Mouse (Mus musculus) midbrain, embryonic 13.5 days (tissue): Measurements from ENCODE around the gene Guf1. TPM values are rescaled to one million over a fixed set of nuclear protein-coding genes. Genes with fewer than 3 reads are reported as not detected.
A peak's percentile ranks its signal among the peaks of the same experiment; 100 is the strongest.

Source experiments
- ATAC-seq: fragments of 200-750 bp; cut with Nextera tagmentation; 2 replicates; pipeline ENCODE4 v1.8.0; 2017; ENCODE audit warnings: mild to moderate bottlenecking, moderate TSS enrichment, moderate library complexity
- H3K27ac ChIP-seq: fragments of 300-500 bp; sonication (generic); 2 replicates; pipeline ENCODE4 v1.5.1; 2015; ENCODE audit warnings: inconsistent platforms, mild to moderate bottlenecking, moderate library complexity
- H3K27me3 ChIP-seq: fragments of 300-500 bp; sonication (generic); 2 replicates; pipeline ENCODE4 v1.6.1; 2015; ENCODE audit warnings: mild to moderate bottlenecking, inconsistent platforms
- H3K36me3 ChIP-seq: fragments of 300-500 bp; sonication (generic); 2 replicates; pipeline ENCODE4 v1.6.1; 2015; ENCODE audit warnings: mild to moderate bottlenecking, inconsistent platforms
- H3K4me1 ChIP-seq: fragments of 300-500 bp; sonication (generic); replicated peaks from 2 replicates; pipeline ENCODE4 v1.6.1; 2015; ENCODE audit warnings: inconsistent platforms
- H3K4me2 ChIP-seq: fragments of 300-500 bp; sonication (generic); replicated peaks from 2 replicates; pipeline ENCODE4 v1.6.1; 2015; ENCODE audit warnings: moderate library complexity, mild to moderate bottlenecking, inconsistent platforms
- H3K4me3 ChIP-seq: fragments of 300-500 bp; sonication (generic); replicated peaks from 2 replicates; pipeline ENCODE4 v1.5.1; 2015; ENCODE audit warnings: mild to moderate bottlenecking, inconsistent platforms
- H3K9ac ChIP-seq: fragments of 300-500 bp; sonication (generic); replicated peaks from 2 replicates; pipeline ENCODE4 v1.6.1; 2015; ENCODE audit warnings: mild to moderate bottlenecking, inconsistent platforms
- H3K9me3 ChIP-seq: fragments of 300-500 bp; sonication (generic); 2 replicates; pipeline ENCODE4 v1.6.1; 2016; ENCODE audit warnings: mild to moderate bottlenecking, inconsistent platforms
- WGBS: fragments of 180-500 bp; shearing (Covaris S2); methylation state at CpG from one replicate; pipeline ENCODE4 v1.1.7; 2015; 5-methylcytosine and 5-hydroxymethylcytosine counted together
- polyA plus RNA-seq: library from polyadenylated mRNA; unstranded; fragments of >200 nt; fragmentation: Nextera tagmentation; extraction: Ambion mirVana; gene quantifications from 2 replicates; pipeline ENCODE4 v1.2.1, GENCODE M21; 2015

Gene Guf1
- 52.0 and 53.4 TPM in 2 replicates for polyA plus RNA-seq

GRCm38 (mm10) chr5:69556628-69557403, at the start of gene Guf1:
Gene Guf1 (plus strand): TSS chr5:69556923.
- H3K27ac ChIP-seq = peak within 1 kb of the TSS; percentile 93
- H3K27me3 ChIP-seq = no peaks in the 10 kb centered on the region
- peaks cover 7% of the 10 kb centered on the region for H3K4me1 ChIP-seq
- peaks cover 11% of the 10 kb centered on the region for H3K36me3 ChIP-seq
- H3K9me3 ChIP-seq = no peaks in the 10 kb centered on the region
- WGBS = 1% methylated on average over 72 of the region's 72 CpGs
- ATAC-seq = peak; percentile 97
- peak within 1 kb of the TSS; percentile 88 for H3K4me3 ChIP-seq
- peak within 1 kb of the TSS; percentile 64 for H3K4me2 ChIP-seq
- peak within 1 kb of the TSS; percentile 96 for H3K9ac ChIP-seq

DNA sequence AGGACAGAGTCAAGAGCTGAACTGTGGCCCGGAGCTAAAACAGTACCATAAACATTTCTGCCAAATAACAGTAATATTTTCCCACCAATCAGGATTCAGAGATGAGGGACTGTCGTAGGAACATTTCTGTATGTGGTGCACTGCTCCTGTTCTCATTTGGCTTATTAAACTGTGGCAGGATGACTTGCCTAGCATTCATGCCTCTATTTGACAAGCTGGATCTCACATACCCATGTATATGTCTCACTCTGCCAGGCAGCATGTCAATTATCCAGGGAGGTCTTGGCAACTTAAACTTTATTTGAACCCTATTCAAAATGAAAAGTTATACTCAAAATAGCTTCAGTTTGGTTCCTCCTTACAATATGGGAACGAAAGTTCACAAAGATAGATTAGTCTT, 49.7 kb upstream of the Guf1 start:
- no peaks in the 10 kb centered on the region for H3K36me3 ChIP-seq
- ATAC-seq = no peak
- WGBS = 88% methylated on average over 3 of the region's 3 CpGs

GRCm38 (mm10) chr5:69511631-69512030, 45.1 kb upstream of the Guf1 start:
- H3K9ac ChIP-seq = no peak overlapping the region
- no peak overlapping the region for H3K4me2 ChIP-seq
- no peaks in the 10 kb centered on the region for H3K4me1 ChIP-seq
- H3K4me3 ChIP-seq = no peak overlapping the region
- no peaks in the 10 kb centered on the region for H3K36me3 ChIP-seq
- H3K27me3 ChIP-seq = no peaks in the 10 kb centered on the region
- 60% methylated on average over 3 of the region's 3 CpGs for WGBS
- no peak for ATAC-seq
- no peaks in the 10 kb centered on the region for H3K9me3 ChIP-seq
- no peak overlapping the region for H3K27ac ChIP-seq

More for the DNA sequence above, 49.7 kb upstream of the Guf1 start:
- Histone ChIP-seq H3K4me3 (no peak overlapping the region), H3K4me1 (no peaks in the 10 kb centered on the region), H3K9me3 (no peaks in the 10 kb centered on the region), H3K27me3 (no peaks in the 10 kb centered on the region), H3K9ac (no peak overlapping the region), H3K4me2 (no peak overlapping the region), H3K27ac (no peak overlapping the region)

DNA sequence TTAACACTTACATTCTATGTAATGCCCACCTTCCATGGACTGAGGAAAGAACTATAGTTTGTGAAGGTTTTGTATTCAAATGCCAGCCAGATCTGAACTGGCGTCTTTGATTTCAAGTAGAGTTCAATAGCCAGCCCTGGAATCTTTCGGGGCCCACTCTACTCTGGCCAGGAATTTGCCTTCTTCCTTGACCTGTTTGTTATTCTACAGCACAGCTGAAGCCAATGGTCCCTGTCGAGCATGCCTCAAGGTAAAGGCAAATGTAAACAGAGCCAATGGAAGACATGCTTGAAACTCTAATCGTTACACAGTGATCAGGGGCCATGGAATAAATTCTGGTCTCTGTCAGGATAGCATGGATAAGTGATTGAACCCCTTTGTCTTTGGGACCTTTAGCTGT, 44.5 kb upstream of the Guf1 start:
- WGBS = 73% methylated on average over 4 of the region's 4 CpGs
- Histone ChIP-seq H3K4me1 (no peaks in the 10 kb centered on the region), H3K4me3 (no peak overlapping the region), H3K27ac (no peak overlapping the region), H3K36me3 (no peaks in the 10 kb centered on the region), H3K9ac (no peak overlapping the region), H3K9me3 (no peaks in the 10 kb centered on the region), H3K4me2 (no peak overlapping the region), H3K27me3 (no peaks in the 10 kb centered on the region)
- ATAC-seq = no peak

DNA sequence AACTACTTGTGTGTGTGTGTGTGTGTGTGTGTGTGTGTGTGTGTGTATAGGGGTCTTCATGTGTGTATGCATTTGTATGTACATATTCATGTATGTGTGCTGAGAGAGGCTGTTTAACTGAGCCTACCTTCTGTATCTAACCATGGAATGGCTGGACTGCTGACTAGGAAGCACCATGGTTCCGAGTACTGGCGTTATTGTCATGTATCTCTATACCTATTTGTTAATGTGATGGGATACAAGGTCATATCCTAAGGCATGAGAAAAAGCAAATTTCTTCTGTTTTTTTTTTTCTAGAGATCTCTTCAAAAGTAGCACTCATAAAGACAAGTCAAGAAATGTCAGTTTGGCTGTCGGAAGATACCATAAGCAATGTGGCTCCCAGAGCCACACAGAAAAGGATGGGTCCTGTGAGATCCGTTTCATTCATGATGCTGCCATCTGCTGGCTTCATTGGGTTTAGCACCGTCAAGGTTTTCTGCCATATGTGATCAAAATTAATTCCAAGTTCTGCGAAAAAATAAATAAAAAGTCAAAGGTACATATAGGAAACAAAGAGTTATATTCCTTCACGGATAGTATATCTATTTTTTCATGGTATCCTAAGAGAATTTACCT, 36.0 kb upstream of the Guf1 start:
- Histone ChIP-seq H3K4me2 (no peak overlapping the region), H3K9me3 (no peaks in the 10 kb centered on the region), H3K36me3 (no peaks in the 10 kb centered on the region), H3K9ac (no peak overlapping the region), H3K4me1 (no peaks in the 10 kb centered on the region), H3K4me3 (no peak overlapping the region), H3K27me3 (no peaks in the 10 kb centered on the region), H3K27ac (no peak overlapping the region)
- WGBS = 38% methylated on average over 7 of the region's 7 CpGs
- ATAC-seq = peak; percentile 56; the same call in 1 of the 2 replicates

GRCm38 (mm10) chr5:69522064-69522463, 34.7 kb upstream of the Guf1 start:
- no peak overlapping the region for H3K4me2 ChIP-seq
- no peak overlapping the region for H3K4me3 ChIP-seq
- no peak for ATAC-seq
- no peaks in the 10 kb centered on the region for H3K4me1 ChIP-seq
- H3K9me3 ChIP-seq = no peaks in the 10 kb centered on the region
- 77% methylated on average over 5 of the region's 5 CpGs for WGBS
- H3K9ac ChIP-seq = no peak overlapping the region
- no peak overlapping the region for H3K27ac ChIP-seq
- H3K36me3 ChIP-seq = no peaks in the 10 kb centered on the region
- no peaks in the 10 kb centered on the region for H3K27me3 ChIP-seq

DNA sequence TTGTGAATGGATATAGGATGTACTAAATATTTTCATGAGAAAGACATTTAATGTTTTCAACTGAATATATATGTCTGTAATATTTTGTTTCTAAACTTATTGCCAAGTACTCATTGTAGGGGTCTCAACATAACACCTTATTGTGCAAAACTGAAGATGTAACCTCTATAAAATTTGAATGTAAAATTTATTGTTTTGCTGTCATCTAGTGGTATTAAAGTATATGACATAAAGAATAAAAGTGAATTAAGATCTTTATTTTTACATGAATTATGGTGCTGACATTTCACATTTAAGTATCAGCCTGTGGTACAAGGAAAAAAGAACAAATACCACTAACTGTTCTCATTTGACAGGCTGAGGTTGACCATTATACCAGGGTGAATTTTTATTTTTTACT, 32.8 kb upstream of the Guf1 start:
- H3K9me3 ChIP-seq = no peaks in the 10 kb centered on the region

DNA sequence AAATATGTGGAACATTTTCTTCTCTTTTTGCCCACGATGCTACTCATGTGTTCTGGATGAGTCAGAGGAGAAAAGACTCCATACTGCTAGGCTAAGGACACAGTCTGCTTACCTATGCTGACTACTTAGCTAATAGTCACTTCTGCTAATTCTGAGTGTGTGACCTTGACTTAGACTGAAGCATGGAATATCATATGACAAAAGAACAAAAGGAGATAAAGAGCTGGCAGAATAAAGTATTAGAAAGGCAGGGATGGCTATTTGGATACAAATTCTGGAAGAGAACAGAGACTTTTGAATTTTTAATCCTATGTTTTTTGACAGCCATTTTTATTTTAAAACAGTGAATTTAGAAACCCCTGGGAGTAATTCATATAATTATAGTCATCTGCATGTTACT, 15.0 kb upstream of the Guf1 start:
- no peak for ATAC-seq
- Histone ChIP-seq H3K4me3 (no peak overlapping the region), H3K36me3 (no peaks in the 10 kb centered on the region), H3K4me1 (no peaks in the 10 kb centered on the region), H3K9ac (no peak overlapping the region), H3K27ac (no peak overlapping the region), H3K27me3 (no peaks in the 10 kb centered on the region), H3K9me3 (no peaks in the 10 kb centered on the region), H3K4me2 (no peak overlapping the region)
- 67% methylated on average over 1 of the region's 1 CpGs for WGBS

More for the DNA sequence above, 32.8 kb upstream of the Guf1 start:
- no peak overlapping the region for H3K4me3 ChIP-seq
- H3K27me3 ChIP-seq = no peaks in the 10 kb centered on the region
- H3K4me2 ChIP-seq = no peak overlapping the region
- no peak for ATAC-seq
- no peaks in the 10 kb centered on the region for H3K36me3 ChIP-seq
- H3K9ac ChIP-seq = no peak overlapping the region
- no peaks in the 10 kb centered on the region for H3K4me1 ChIP-seq
- no peak overlapping the region for H3K27ac ChIP-seq

DNA sequence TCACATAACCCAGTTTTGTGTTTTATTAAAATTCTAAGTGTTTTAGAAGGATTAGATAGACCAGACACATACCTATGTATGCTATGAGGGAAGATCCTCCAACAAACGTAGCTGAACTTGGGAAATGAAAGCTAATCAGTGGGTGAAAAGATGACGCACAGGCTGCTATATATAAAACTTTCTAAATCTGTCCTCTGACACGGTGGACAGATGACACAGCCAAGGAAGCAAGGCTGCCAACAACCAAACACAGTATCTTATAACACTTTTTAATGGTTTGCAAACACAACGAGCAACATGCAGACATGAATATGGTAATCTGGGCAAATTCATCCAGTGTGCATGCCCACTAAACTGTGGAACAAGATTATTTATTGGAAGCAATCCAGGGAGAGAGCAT, 14.2 kb upstream of the Guf1 start, which contains the start of gene Yipf7:
TSS of gene Yipf7 (minus strand) at position 160 of the 400 bp plus-strand sequence.
- no peak for ATAC-seq
- Histone ChIP-seq H3K9ac (no peak within 1 kb of the TSS), H3K4me2 (no peak within 1 kb of the TSS), H3K27ac (no peak within 1 kb of the TSS), H3K4me3 (no peak within 1 kb of the TSS), H3K27me3 (no peaks in the 10 kb centered on the region), H3K9me3 (no peaks in the 10 kb centered on the region), H3K36me3 (no peaks in the 10 kb centered on the region), H3K4me1 (no peaks in the 10 kb centered on the region)
- WGBS = 81% methylated on average over 4 of the region's 4 CpGs

- Histone ChIP-seq H3K27me3 (no peaks in the 10 kb centered on the region), H3K9ac (peak overlapping the region; percentile 96), H3K4me1 (peaks cover 7% of the 10 kb centered on the region), H3K4me3 (peak overlapping the region; percentile 88), H3K4me2 (peak overlapping the region; percentile 64), H3K36me3 (peaks cover 14% of the 10 kb centered on the region), H3K9me3 (no peaks in the 10 kb centered on the region), H3K27ac (peak overlapping the region; percentile 93)
- WGBS = 10% methylated on average over 16 of the region's 16 CpGs
- ATAC-seq = peak; percentile 25
Measured at GRCm38 (mm10) chr5:69557404-69557935, 747 bp downstream of the Guf1 start.

DNA sequence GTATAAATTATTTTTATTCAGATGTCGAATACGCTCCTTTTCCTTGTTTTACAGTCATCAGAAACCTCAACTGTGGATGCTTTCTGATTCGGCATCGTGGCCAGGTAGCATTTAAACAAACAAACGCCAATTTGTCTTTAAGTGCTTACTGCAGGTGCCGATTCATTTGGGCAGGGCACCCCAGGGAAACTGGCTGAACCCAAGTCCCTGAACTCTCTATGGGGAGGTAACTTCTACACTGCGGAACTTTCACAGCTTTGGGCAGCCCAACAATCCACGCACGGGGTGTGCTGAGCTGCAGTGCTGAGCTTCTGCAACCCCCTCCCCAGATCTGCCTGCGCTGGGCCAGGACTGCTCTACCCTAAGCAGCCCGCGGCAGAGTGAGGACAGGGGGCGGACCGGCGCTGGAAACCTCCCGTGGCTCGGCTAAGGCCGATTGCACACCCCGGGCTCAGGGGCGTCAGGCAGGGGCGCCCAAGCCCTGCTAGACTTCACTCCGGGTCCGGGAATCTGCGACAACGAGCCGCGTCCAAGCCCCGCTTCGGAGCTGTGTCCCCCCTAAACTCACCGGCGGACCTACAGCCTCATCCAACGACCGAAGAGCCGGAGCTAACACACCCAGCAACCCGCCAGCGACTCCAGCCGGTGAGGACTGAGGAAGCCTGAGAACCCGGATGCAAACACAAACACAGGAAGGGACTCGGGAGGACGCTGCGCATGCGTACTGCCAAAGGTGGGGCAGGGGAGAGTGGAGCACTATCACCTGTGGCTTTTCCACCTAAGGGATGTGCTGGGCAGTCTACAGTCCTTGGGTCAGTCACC, 35.1 kb downstream of the Guf1 start, which contains the start of gene Gnpda2:
TSS of gene Gnpda2 (minus strand) at position 701 of the 822 bp plus-strand sequence.
- H3K36me3 ChIP-seq = peaks cover 12% of the 10 kb centered on the region; the same call in 1 of the 2 replicates
- peak within 1 kb of the TSS; percentile 88 for H3K27ac ChIP-seq
- H3K27me3 ChIP-seq = no peaks in the 10 kb centered on the region
- no peaks in the 10 kb centered on the region for H3K9me3 ChIP-seq
- peak within 1 kb of the TSS; percentile 89 for H3K9ac ChIP-seq
- ATAC-seq = peak; percentile 99
- peak within 1 kb of the TSS; percentile 77 for H3K4me3 ChIP-seq
- WGBS = 3% methylated on average over 42 of the region's 42 CpGs
- peak within 1 kb of the TSS; percentile 75 for H3K4me2 ChIP-seq
- H3K4me1 ChIP-seq = peaks cover 8% of the 10 kb centered on the region
